Mouse (Mus musculus) C2C12 (cell line): ENCODE measurements around the gene Gm9747.

ENCODE experiments used
- CEBPB ChIP-seq: IDR thresholded peaks from one replicate; pipeline ENCODE4 v1.6.1; 2011; ENCODE audit warnings: low read depth, mild to moderate bottlenecking, control low read depth, moderate library complexity
- CTCF ChIP-seq: IDR thresholded peaks from one replicate; pipeline ENCODE4 v1.5.1; 2011; ENCODE audit not compliant: control insufficient read depth, insufficient read depth, insufficient read length
- MYOD1 ChIP-seq: IDR thresholded peaks from one replicate; pipeline ENCODE4 v1.6.1; 2011; ENCODE audit warnings: low read depth; ENCODE audit not compliant: control insufficient read depth, insufficient read length

- TF ChIP-seq CTCF (no peak), MYOD1 (no peak), CEBPB (no peak)
Observed at GRCm38 (mm10) chr1:82245002-82245401, 12.1 kb downstream of the Gm9747 start.
